Mouse (Mus musculus) lung, adult 2 months (tissue): ENCODE results near the gene Nrf1.

ENCODE experiments used
- CTCF ChIP-seq: fragments of 200-500 bp; IDR thresholded peaks from 2 replicates; pipeline ENCODE4 v1.5.1; 2011; ENCODE audit warnings: mild to moderate bottlenecking, low read length, control low read depth; ENCODE audit not compliant: insufficient read depth
- POLR2A ChIP-seq: fragments of 200-500 bp; IDR thresholded peaks from 2 replicates; pipeline ENCODE4 v1.6.1; 2011; ENCODE audit warnings: low read depth, mild to moderate bottlenecking, control low read depth, low read length, borderline replicate concordance; ENCODE audit errors: extremely low read depth

- TF ChIP-seq CTCF (no peak), POLR2A (no peak)
Measured at GRCm38 (mm10) chr6:30062544-30062943, 14.8 kb downstream of the Nrf1 start.
